Mouse (Mus musculus) liver, embryonic 13.5 days (tissue): ENCODE data around the gene Itgb5. TPM values are rescaled to one million over a fixed set of nuclear protein-coding genes. Genes with fewer than 3 reads are reported as not detected.

ENCODE experiments used
- ATAC-seq: fragments of 200-750 bp; cut with Nextera tagmentation; 2 replicates; pipeline ENCODE4 v1.8.0; 2017; ENCODE audit warnings: low read depth, mild to moderate bottlenecking, moderate number of reproducible peaks, moderate library complexity
- DNase-seq: peaks from one replicate; pipeline ENCODE4 v3.0.0; 2022
- H3K27ac ChIP-seq: fragments of 300-500 bp; sonication (generic); 2 replicates; pipeline ENCODE4 v1.5.1; 2015; ENCODE audit warnings: moderate library complexity, mild to moderate bottlenecking, inconsistent platforms
- H3K27me3 ChIP-seq: fragments of 300-500 bp; sonication (generic); 2 replicates; pipeline ENCODE4 v1.6.1; 2015; ENCODE audit warnings: mild to moderate bottlenecking, inconsistent platforms
- H3K36me3 ChIP-seq: fragments of 300-500 bp; sonication (generic); 2 replicates; pipeline ENCODE4 v1.6.1; 2015; ENCODE audit warnings: mild to moderate bottlenecking, inconsistent platforms
- H3K4me1 ChIP-seq: fragments of 300-500 bp; sonication (generic); replicated peaks from 2 replicates; pipeline ENCODE4 v1.6.1; 2015; ENCODE audit warnings: inconsistent platforms
- H3K4me2 ChIP-seq: fragments of 300-500 bp; sonication (generic); 2 replicates; pipeline ENCODE4 v1.6.1; 2015; ENCODE audit warnings: inconsistent platforms, mild to moderate bottlenecking, moderate library complexity
- H3K4me3 ChIP-seq: fragments of 300-500 bp; sonication (generic); replicated peaks from 2 replicates; pipeline ENCODE4 v1.5.1; 2015; ENCODE audit warnings: mild to moderate bottlenecking, inconsistent platforms
- H3K9ac ChIP-seq: fragments of 300-500 bp; sonication (generic); 2 replicates; pipeline ENCODE4 v1.6.1; 2015; ENCODE audit warnings: mild to moderate bottlenecking, inconsistent platforms
- H3K9me3 ChIP-seq: fragments of 300-500 bp; sonication (generic); replicated peaks from 2 replicates; pipeline ENCODE4 v1.6.1; 2016; ENCODE audit warnings: inconsistent platforms
- WGBS: fragments of 180-500 bp; shearing (Covaris S2); methylation state at CpG from one replicate; pipeline ENCODE4 v1.1.7; 2015; ENCODE audit not compliant: insufficient replicate concordance; 5-methylcytosine and 5-hydroxymethylcytosine counted together
- polyA plus RNA-seq: library from polyadenylated mRNA; unstranded; fragments of >200 nt; fragmentation: Nextera tagmentation; extraction: Ambion mirVana; gene quantifications from 2 replicates; pipeline ENCODE4 v1.2.1, GENCODE M21; 2015

Itgb5 gene
- polyA plus RNA-seq, 1 experiment from 2014 or later: 10.9 TPM

GRCm38 (mm10) chr16:33935407-33935785, 105.9 kb downstream of the Itgb5 start:
- no peaks in the 10 kb centered on the region for H3K9me3 ChIP-seq
- no peak overlapping the region for H3K27ac ChIP-seq
- no peak overlapping the region for H3K4me2 ChIP-seq
- no peak overlapping the region for H3K9ac ChIP-seq
- H3K27me3 ChIP-seq: no peaks in the 10 kb centered on the region
- ATAC-seq (no peak), DNase-seq (no peak)
- H3K36me3 ChIP-seq: no peaks in the 10 kb centered on the region
- H3K4me1 ChIP-seq: peaks cover 28% of the 10 kb centered on the region
- 84% methylated on average over 6 of the region's 6 CpGs for WGBS
- no peak overlapping the region for H3K4me3 ChIP-seq

DNA sequence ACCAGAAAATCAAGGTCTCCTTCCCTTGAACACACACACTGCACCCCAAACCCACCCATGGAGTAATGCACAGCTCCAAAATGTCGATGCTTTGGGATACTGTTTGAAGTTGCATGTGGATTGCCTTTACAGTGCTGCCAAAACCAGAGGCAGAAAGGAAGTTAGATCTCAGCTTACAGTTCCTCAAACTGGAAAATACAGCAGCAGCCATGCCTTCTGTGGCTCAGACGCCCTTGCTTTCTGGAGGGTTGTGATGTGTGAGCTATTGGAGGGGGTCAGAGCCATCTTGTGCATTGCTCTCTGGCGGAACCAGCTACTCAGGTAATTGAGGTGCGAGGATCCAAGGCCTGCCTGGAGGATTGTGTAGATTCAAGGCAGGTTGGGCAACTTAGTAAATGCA, 107.4 kb downstream of the Itgb5 start:
- 53% methylated on average over 4 of the region's 4 CpGs for WGBS
- H3K4me2 ChIP-seq: no peak overlapping the region
- no peaks in the 10 kb centered on the region for H3K27me3 ChIP-seq
- DNase-seq (no peak), ATAC-seq (no peak)
- H3K36me3 ChIP-seq: no peaks in the 10 kb centered on the region
- H3K4me3 ChIP-seq: no peak overlapping the region
- no peak overlapping the region for H3K9ac ChIP-seq
- H3K9me3 ChIP-seq: no peaks in the 10 kb centered on the region
- no peak overlapping the region for H3K27ac ChIP-seq
- H3K4me1 ChIP-seq: peaks cover 32% of the 10 kb centered on the region

- no peak for DNase-seq
Observed at GRCm38 (mm10) chr16:33937567-33937966, 108.1 kb downstream of the Itgb5 start.

DNA sequence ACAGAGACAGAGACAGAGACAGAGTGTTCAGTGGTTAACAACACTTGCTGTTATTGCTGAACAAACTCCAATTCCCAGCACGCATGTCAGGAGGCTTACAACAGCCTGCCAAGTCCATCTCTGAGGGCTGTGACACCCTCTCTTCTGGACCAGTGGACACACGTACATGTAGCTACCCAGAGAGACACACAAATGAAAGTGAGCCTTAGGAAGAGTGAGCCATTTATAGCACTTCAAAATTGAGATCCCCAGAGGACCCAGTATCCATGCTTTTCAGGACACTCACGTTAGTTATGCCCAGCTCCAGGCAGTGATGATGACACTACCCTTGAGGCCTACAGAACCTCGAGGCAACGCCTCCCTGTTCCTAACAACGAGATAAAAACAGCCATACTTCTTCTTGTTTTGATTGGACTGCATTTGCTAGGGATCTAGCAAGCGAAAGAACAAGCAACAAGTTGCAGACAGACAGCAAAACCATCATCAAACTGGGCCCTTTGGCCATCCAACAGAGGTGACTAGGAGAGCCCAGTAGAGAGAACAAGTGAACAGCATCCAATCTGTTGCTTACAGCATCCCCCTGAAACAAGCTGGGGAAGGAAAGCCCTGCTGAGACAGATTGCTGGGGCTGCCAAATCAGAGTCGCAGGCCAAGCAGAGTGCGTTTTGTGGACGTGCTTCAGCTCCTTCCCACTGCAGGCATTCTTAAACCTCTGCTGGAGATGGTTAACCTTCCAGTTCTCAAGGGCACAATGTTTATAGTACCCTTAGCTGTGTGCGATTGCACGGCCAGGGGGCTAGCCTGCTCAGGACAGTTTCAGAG, 109.1 kb downstream of the Itgb5 start:
- no peak overlapping the region for H3K4me2 ChIP-seq
- ATAC-seq: no peak
- no peaks in the 10 kb centered on the region for H3K27me3 ChIP-seq
- no peak for DNase-seq
- no peak overlapping the region for H3K27ac ChIP-seq
- H3K9me3 ChIP-seq: no peaks in the 10 kb centered on the region
- H3K9ac ChIP-seq: no peak overlapping the region
- 54% methylated on average over 12 of the region's 12 CpGs for WGBS
- H3K4me1 ChIP-seq: peaks cover 33% of the 10 kb centered on the region
- no peak overlapping the region for H3K4me3 ChIP-seq
- H3K36me3 ChIP-seq: no peaks in the 10 kb centered on the region

More at GRCm38 (mm10) chr16:33937567-33937966, 108.1 kb downstream of the Itgb5 start:
- Histone ChIP-seq H3K4me2 (no peak overlapping the region), H3K27me3 (no peaks in the 10 kb centered on the region), H3K36me3 (no peaks in the 10 kb centered on the region), H3K4me3 (no peak overlapping the region), H3K9me3 (no peaks in the 10 kb centered on the region), H3K27ac (no peak overlapping the region), H3K4me1 (peaks cover 32% of the 10 kb centered on the region), H3K9ac (no peak overlapping the region)
- WGBS: 40% methylated on average over 8 of the region's 8 CpGs
- ATAC-seq: no peak

- Histone ChIP-seq H3K36me3 (no peaks in the 10 kb centered on the region), H3K27ac (no peak overlapping the region), H3K4me3 (no peak overlapping the region), H3K27me3 (no peaks in the 10 kb centered on the region), H3K4me1 (peaks cover 30% of the 10 kb centered on the region), H3K9me3 (no peaks in the 10 kb centered on the region), H3K4me2 (no peak overlapping the region), H3K9ac (no peak overlapping the region)
- DNase-seq: no peak
- no peak for ATAC-seq
- WGBS: 67% methylated on average over 2 of the region's 2 CpGs
Observed at GRCm38 (mm10) chr16:33939133-33939531, 109.7 kb downstream of the Itgb5 start.

- no peak overlapping the region for H3K4me2 ChIP-seq
- H3K27me3 ChIP-seq: no peaks in the 10 kb centered on the region
- DNase-seq (no peak), ATAC-seq (no peak)
- no peak overlapping the region for H3K27ac ChIP-seq
- no peak overlapping the region for H3K4me3 ChIP-seq
- WGBS: 53% methylated on average over 9 of the region's 9 CpGs
- H3K9me3 ChIP-seq: no peaks in the 10 kb centered on the region
- H3K9ac ChIP-seq: no peak overlapping the region
- peaks cover 25% of the 10 kb centered on the region for H3K4me1 ChIP-seq
- H3K36me3 ChIP-seq: no peaks in the 10 kb centered on the region
Observed at GRCm38 (mm10) chr16:33939636-33940035, 110.2 kb downstream of the Itgb5 start.

- Histone ChIP-seq H3K36me3 (no peaks in the 10 kb centered on the region), H3K27ac (no peak overlapping the region), H3K27me3 (no peaks in the 10 kb centered on the region), H3K9me3 (no peaks in the 10 kb centered on the region), H3K9ac (no peak overlapping the region), H3K4me2 (no peak overlapping the region), H3K4me3 (no peak overlapping the region), H3K4me1 (peaks cover 27% of the 10 kb centered on the region)
- 65% methylated on average over 5 of the region's 5 CpGs for WGBS
- DNase-seq (no peak), ATAC-seq (no peak)
Observed at GRCm38 (mm10) chr16:33940095-33940494, 110.6 kb downstream of the Itgb5 start.

DNA sequence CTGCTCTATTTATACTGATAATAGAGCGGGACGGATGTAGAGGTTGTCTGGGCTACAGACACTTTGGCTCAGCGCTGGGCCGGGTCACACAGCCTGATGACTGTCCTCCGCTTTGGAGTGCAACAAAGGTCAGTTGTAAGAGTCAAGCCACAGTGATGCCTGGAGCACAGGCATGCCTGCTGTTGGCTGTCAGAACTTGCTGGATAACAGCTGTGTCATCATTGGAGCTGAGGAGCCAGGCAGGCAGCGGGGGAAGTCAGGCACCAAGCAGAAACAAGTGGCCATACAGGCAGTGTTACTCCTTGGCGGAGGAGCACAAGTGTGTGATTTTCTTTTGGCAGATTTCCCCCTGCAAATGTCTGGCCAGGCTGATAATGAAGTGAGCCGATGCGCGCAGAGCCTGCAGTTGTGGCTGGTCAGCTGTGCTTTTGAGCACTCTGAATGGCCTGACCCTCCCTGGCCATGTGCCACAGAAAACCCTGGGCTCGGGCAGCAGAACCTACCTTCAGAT, 111.9 kb downstream of the Itgb5 start:
- Histone ChIP-seq H3K4me2 (no peak overlapping the region), H3K4me3 (no peak overlapping the region), H3K9ac (no peak overlapping the region), H3K27ac (no peak overlapping the region; the same call in 1 of the 2 replicates), H3K4me1 (peaks cover 34% of the 10 kb centered on the region), H3K36me3 (no peaks in the 10 kb centered on the region), H3K9me3 (no peaks in the 10 kb centered on the region), H3K27me3 (no peaks in the 10 kb centered on the region)
- ATAC-seq (peak; percentile 27; the same call in 1 of the 2 replicates), DNase-seq (no peak)
- WGBS: 37% methylated on average over 11 of the region's 11 CpGs

- H3K9me3 ChIP-seq: no peaks in the 10 kb centered on the region
- DNase-seq (no peak), ATAC-seq (no peak)
- peaks cover 42% of the 10 kb centered on the region for H3K4me1 ChIP-seq
- no peaks in the 10 kb centered on the region for H3K27me3 ChIP-seq
- no peaks in the 10 kb centered on the region for H3K36me3 ChIP-seq
- 64% methylated on average over 11 of the region's 11 CpGs for WGBS
- H3K4me3 ChIP-seq: no peak overlapping the region
- H3K27ac ChIP-seq: no peak overlapping the region
- H3K4me2 ChIP-seq: no peak overlapping the region
- no peak overlapping the region for H3K9ac ChIP-seq
Observed at GRCm38 (mm10) chr16:33942341-33942740, 112.9 kb downstream of the Itgb5 start.

DNA sequence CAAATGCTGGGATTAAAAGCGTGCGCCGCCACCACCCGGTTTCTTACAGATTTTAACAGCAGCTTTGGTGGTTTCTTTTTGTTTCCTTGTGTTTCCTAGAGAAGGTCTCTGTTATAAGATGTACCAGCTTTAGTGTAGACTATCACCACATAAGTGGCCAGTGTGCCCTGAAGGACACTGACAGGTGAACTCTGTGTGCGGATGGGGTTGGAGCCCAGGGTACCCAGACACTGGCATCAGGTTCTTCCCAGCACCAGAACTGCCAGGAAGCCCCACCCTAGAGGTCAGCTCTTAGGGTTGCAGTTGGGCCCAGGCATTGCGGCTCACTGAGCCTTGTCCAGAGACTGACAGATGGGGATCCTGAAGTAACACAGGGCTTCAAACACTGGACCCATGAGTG, 113.9 kb downstream of the Itgb5 start:
- Histone ChIP-seq H3K27me3 (no peaks in the 10 kb centered on the region), H3K9me3 (no peaks in the 10 kb centered on the region), H3K4me1 (peaks cover 43% of the 10 kb centered on the region), H3K4me3 (no peak overlapping the region), H3K4me2 (no peak overlapping the region), H3K27ac (no peak overlapping the region), H3K9ac (no peak overlapping the region), H3K36me3 (no peaks in the 10 kb centered on the region)
- 81% methylated on average over 6 of the region's 6 CpGs for WGBS
- DNase-seq (no peak), ATAC-seq (no peak)

DNA sequence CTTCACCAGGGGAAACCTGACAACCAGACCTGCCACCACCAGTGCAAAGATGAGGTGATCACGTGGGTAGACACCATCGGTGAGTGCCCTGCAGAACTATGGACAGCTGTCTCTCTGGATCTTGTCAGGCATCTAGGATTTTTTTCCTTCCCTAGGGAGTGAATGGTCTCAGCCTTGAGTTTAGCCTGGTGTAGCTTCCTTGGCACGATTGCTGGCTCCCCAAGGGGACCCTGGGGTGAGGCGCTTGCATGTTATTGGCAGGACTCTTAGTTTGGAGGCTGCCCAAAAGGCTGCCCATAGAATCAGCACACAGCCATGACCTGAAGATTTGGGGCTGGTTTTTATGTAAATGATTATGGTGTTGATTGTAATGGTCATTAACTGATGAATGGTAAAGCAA, 114.7 kb downstream of the Itgb5 start:
- peaks cover 48% of the 10 kb centered on the region for H3K4me1 ChIP-seq
- DNase-seq (no peak), ATAC-seq (no peak)
- peaks cover 3% of the 10 kb centered on the region; the same call in 1 of the 2 replicates for H3K36me3 ChIP-seq
- H3K27ac ChIP-seq: no peak overlapping the region
- 65% methylated on average over 4 of the region's 4 CpGs for WGBS
- H3K9ac ChIP-seq: no peak overlapping the region
- no peak overlapping the region for H3K4me2 ChIP-seq
- no peaks in the 10 kb centered on the region for H3K27me3 ChIP-seq
- no peak overlapping the region for H3K4me3 ChIP-seq
- H3K9me3 ChIP-seq: no peaks in the 10 kb centered on the region

GRCm38 (mm10) chr16:33944772-33945171, 115.3 kb downstream of the Itgb5 start:
- no peak for DNase-seq
- H3K27ac ChIP-seq: no peak overlapping the region
- no peak for ATAC-seq

More at GRCm38 (mm10) chr16:33944772-33945171, 115.3 kb downstream of the Itgb5 start:
- 34% methylated on average over 6 of the region's 6 CpGs for WGBS
- peaks cover 3% of the 10 kb centered on the region; the same call in 1 of the 2 replicates for H3K36me3 ChIP-seq
- peaks cover 52% of the 10 kb centered on the region for H3K4me1 ChIP-seq
- H3K4me3 ChIP-seq: no peak overlapping the region
- no peaks in the 10 kb centered on the region for H3K9me3 ChIP-seq
- no peak overlapping the region for H3K9ac ChIP-seq
- no peaks in the 10 kb centered on the region for H3K27me3 ChIP-seq
- H3K4me2 ChIP-seq: no peak overlapping the region
